Mouse (Mus musculus): ENCODE data around the gene Tbc1d8. TPM values are rescaled to one million over a fixed set of nuclear protein-coding genes. Genes with fewer than 3 reads are reported as not detected.

Gene Tbc1d8
- total and polyA plus RNA-seq, 2 experiments from 2014 or later = 6.4 to 16.7 TPM

DNA sequence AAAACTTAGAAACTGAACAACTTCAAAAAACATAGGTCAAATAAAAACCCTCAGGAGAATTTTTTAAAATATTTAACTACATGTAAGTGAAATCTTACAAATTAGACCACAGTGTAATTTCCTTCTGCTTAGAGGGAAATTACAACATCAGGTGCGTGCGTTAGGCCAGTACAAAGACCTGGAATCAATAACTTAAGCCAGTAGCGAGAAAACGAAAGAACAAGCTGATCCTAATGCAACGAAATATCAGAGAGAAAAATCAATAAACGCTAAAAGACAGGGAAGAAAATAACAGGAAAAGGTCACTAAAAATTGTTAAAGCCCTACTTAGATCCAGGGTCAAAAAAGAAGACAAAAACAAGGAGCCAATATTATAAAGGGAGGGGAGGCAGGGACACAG, 44.3 kb downstream of the Tbc1d8 start:
- no peak overlapping the region for H3K27ac ChIP-seq (ENCODE audit: low read depth)
- H3K27me3 ChIP-seq (ENCODE audit: control insufficient read depth, insufficient read depth, low read length) = no peaks in the 10 kb centered on the region
- no peaks in the 10 kb centered on the region for H3K36me3 ChIP-seq (replicated peaks; ENCODE audit: control insufficient read depth, insufficient read depth, low read length)
- no peak overlapping the region for H3K9ac ChIP-seq (replicated peaks; ENCODE audit: low read depth, low read length)
- H3K4me1 ChIP-seq (ENCODE audit: control insufficient read depth, insufficient read depth) = peaks cover 12% of the 10 kb centered on the region; the same call in 1 of the 2 replicates
- no peaks in the 10 kb centered on the region for H3K9me3 ChIP-seq (replicated peaks; ENCODE audit: control insufficient read depth, low read length)
- 88% methylated on average over 6 of the region's 6 CpGs for WGBS
- ATAC-seq (ENCODE audit: insufficient read depth, low read depth) (no peak), DNase-seq (ENCODE audit: low spot score) (no peak)
- H3K4me3 ChIP-seq (ENCODE audit: low read depth, low read length) = no peak overlapping the region
- H3K4me2 ChIP-seq (ENCODE audit: low read depth, low read length) = no peak overlapping the region
- TF ChIP-seq CTCF (IDR thresholded peaks at IDR 0.05; ENCODE audit: low read depth) (no peak), EP300 (IDR thresholded peaks at IDR 0.05; ENCODE audit: low read depth) (no peak)

DNA sequence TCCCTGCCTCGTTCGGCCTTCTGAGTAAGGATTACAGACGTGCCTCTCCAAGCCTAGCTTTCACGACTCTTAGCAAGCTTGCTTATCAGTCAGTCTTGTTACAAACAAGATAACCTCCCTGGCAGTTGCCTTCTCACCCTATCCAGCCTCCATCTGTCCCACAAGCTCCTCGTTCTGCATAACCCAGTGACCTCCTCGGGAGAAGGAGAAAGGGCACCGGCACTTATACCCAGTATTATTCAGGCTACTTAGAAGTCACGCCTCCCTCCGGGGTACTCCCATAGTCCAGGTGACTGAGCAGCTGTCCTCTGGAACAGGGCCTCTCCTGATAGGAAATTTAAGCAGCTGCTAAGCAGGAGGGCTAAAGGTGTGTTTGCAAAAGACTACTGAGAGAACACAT, 48.5 kb downstream of the Tbc1d8 start:
- H3K9ac ChIP-seq (replicated peaks; ENCODE audit: low read depth, low read length) = no peak overlapping the region

DNA sequence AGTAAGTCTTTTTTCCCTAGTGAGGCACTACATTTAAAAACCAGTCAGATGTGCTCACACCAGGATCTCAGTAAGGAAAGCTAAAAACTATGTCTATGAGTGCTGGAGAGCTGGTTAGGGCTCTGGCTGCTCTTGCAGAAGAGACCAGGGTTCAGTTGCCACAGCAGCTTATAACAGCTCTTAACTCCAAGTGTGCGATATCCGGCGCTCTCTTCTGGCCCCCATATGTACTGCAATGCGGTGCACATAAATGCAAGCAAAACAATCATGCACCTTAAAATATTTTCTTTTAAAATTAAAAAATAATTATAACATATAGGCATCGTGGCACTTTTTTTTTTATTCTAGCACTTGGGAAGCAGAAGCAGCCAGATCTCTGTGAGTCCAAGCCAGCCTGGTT, 49.5 kb downstream of the Tbc1d8 start:
- TF ChIP-seq EP300 (IDR thresholded peaks at IDR 0.05; ENCODE audit: low read depth) (no peak), CTCF (IDR thresholded peaks at IDR 0.05; ENCODE audit: low read depth) (no peak)
- ATAC-seq (ENCODE audit: insufficient read depth, low read depth) = no peak
- peaks cover 7% of the 10 kb centered on the region; the same call in 1 of the 2 replicates for H3K4me1 ChIP-seq (ENCODE audit: control insufficient read depth, insufficient read depth)
- H3K9ac ChIP-seq (replicated peaks; ENCODE audit: low read depth, low read length) = no peak overlapping the region
- H3K9me3 ChIP-seq (replicated peaks; ENCODE audit: control insufficient read depth, low read length) = no peaks in the 10 kb centered on the region; the same call in 1 of the 2 replicates
- no peak for DNase-seq (ENCODE audit: low spot score)
- no peaks in the 10 kb centered on the region for H3K27me3 ChIP-seq (ENCODE audit: control insufficient read depth, insufficient read depth, low read length)
- H3K4me3 ChIP-seq (ENCODE audit: low read depth, low read length) = no peak overlapping the region
- H3K36me3 ChIP-seq (replicated peaks; ENCODE audit: control insufficient read depth, insufficient read depth, low read length) = peaks cover 7% of the 10 kb centered on the region; the same call in 1 of the 2 replicates
- no peak overlapping the region for H3K4me2 ChIP-seq (ENCODE audit: low read depth, low read length)
- 96% methylated on average over 5 of the region's 5 CpGs for WGBS
- H3K27ac ChIP-seq (ENCODE audit: low read depth) = no peak overlapping the region

More for the DNA sequence above, 48.5 kb downstream of the Tbc1d8 start:
- no peak for ATAC-seq (ENCODE audit: insufficient read depth, low read depth)
- TF ChIP-seq EP300 (IDR thresholded peaks at IDR 0.05; ENCODE audit: low read depth) (no peak), CTCF (IDR thresholded peaks at IDR 0.05; ENCODE audit: low read depth) (no peak)
- Histone ChIP-seq H3K9me3 (replicated peaks; ENCODE audit: control insufficient read depth, low read length) (no peaks in the 10 kb centered on the region; the same call in 1 of the 2 replicates), H3K4me1 (ENCODE audit: control insufficient read depth, insufficient read depth) (peaks cover 7% of the 10 kb centered on the region; the same call in 1 of the 2 replicates), H3K4me2 (ENCODE audit: low read depth, low read length) (no peak overlapping the region), H3K4me3 (ENCODE audit: low read depth, low read length) (no peak overlapping the region), H3K27me3 (ENCODE audit: control insufficient read depth, insufficient read depth, low read length) (no peaks in the 10 kb centered on the region), H3K27ac (ENCODE audit: low read depth) (no peak overlapping the region), H3K36me3 (replicated peaks; ENCODE audit: control insufficient read depth, insufficient read depth, low read length) (peaks cover 7% of the 10 kb centered on the region; the same call in 1 of the 2 replicates)
- WGBS = 23% methylated on average over 9 of the region's 9 CpGs
- DNase-seq (ENCODE audit: low spot score) = no peak

DNA sequence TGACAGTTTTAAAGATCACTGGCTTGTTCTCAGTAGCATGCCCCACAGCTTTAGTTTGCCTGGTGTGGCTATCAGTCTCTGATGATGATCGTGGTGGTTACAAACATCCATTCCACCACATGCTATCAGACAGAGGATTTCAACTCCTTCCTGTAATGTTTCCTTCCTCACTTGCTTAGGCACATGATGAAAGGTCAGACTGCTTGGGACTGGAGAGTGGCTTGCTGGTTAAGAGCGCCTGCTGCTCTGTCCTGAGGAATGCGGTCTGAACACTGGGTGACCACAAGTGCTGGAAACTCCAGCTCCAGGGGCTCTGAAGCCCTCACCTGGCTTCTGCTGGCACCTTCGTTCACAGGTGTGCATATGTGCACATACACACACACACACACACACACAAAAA, 50.3 kb downstream of the Tbc1d8 start:
- no peak overlapping the region for H3K27ac ChIP-seq (ENCODE audit: low read depth)
- ATAC-seq (ENCODE audit: insufficient read depth, low read depth) (no peak), DNase-seq (ENCODE audit: low spot score) (no peak)
- no peaks in the 10 kb centered on the region; the same call in 1 of the 2 replicates for H3K9me3 ChIP-seq (replicated peaks; ENCODE audit: control insufficient read depth, low read length)
- no peak for TF ChIP-seq CTCF (IDR thresholded peaks at IDR 0.05; ENCODE audit: low read depth)
- no peak for TF ChIP-seq EP300 (IDR thresholded peaks at IDR 0.05; ENCODE audit: low read depth)
- WGBS = 35% methylated on average over 4 of the region's 4 CpGs
- H3K9ac ChIP-seq (replicated peaks; ENCODE audit: low read depth, low read length) = no peak overlapping the region
- no peaks in the 10 kb centered on the region for H3K27me3 ChIP-seq (ENCODE audit: control insufficient read depth, insufficient read depth, low read length)
- H3K36me3 ChIP-seq (replicated peaks; ENCODE audit: control insufficient read depth, insufficient read depth, low read length) = peaks cover 7% of the 10 kb centered on the region; the same call in 1 of the 2 replicates
- no peak overlapping the region for H3K4me3 ChIP-seq (ENCODE audit: low read depth, low read length)
- H3K4me2 ChIP-seq (ENCODE audit: low read depth, low read length) = no peak overlapping the region
- peaks cover 7% of the 10 kb centered on the region; the same call in 1 of the 2 replicates for H3K4me1 ChIP-seq (ENCODE audit: control insufficient read depth, insufficient read depth)

DNA sequence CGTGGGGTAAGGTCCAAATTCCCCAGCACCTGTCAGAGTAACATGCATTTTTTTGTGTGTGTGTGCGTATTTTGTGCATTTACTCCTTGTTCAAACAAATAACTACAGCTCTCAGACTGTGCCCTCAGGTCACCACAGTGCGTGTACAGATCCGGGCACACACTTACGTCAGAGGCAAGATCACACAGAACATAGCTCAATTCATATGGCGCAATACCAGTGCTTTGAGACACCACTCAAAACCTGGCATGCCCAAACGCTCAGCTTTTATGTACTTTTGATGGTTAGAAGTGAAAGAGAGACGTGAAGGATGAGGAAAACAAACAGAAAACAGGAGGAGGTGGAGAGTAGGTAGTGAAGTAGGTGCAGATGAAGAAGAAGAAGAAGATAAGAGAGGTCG, 53.1 kb downstream of the Tbc1d8 start:
- no peak overlapping the region for H3K4me3 ChIP-seq (ENCODE audit: low read depth, low read length)
- H3K4me2 ChIP-seq (ENCODE audit: low read depth, low read length) = no peak overlapping the region
- DNase-seq (ENCODE audit: low spot score) = no peak
- no peaks in the 10 kb centered on the region for H3K27me3 ChIP-seq (ENCODE audit: control insufficient read depth, insufficient read depth, low read length)
- H3K9ac ChIP-seq (replicated peaks; ENCODE audit: low read depth, low read length) = no peak overlapping the region
- TF ChIP-seq CTCF (IDR thresholded peaks at IDR 0.05; ENCODE audit: low read depth) (no peak), EP300 (IDR thresholded peaks at IDR 0.05; ENCODE audit: low read depth) (no peak)
- no peak overlapping the region for H3K27ac ChIP-seq (ENCODE audit: low read depth)
- peaks cover 7% of the 10 kb centered on the region; the same call in 1 of the 2 replicates for H3K36me3 ChIP-seq (replicated peaks; ENCODE audit: control insufficient read depth, insufficient read depth, low read length)
- 85% methylated on average over 9 of the region's 9 CpGs for WGBS
- peaks cover 7% of the 10 kb centered on the region; the same call in 1 of the 2 replicates for H3K4me1 ChIP-seq (ENCODE audit: control insufficient read depth, insufficient read depth)
- ATAC-seq (ENCODE audit: insufficient read depth, low read depth) = no peak
- no peaks in the 10 kb centered on the region; the same call in 1 of the 2 replicates for H3K9me3 ChIP-seq (replicated peaks; ENCODE audit: control insufficient read depth, low read length)

DNA sequence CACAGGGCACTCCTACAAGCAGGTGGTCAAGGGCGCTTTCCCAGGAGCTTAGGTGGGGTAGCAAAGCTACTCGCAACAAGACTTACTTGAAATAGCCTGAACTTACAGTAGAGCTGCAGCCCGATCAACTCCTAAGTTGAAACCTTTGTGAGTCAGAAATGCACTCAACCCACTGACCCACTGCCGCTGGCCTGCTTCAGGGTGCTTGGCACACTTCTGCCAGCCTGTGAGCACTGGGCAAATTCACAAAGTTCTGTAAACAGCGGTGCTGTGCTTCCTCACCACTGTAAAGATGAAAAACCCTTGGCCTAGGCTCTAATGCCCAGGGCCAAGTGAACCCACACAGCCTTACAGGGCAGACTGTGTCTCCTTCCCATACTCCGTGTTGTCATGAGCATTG, 57.6 kb downstream of the Tbc1d8 start:
- Histone ChIP-seq H3K9me3 (replicated peaks; ENCODE audit: control insufficient read depth, low read length) (no peaks in the 10 kb centered on the region), H3K9ac (replicated peaks; ENCODE audit: low read depth, low read length) (no peak overlapping the region), H3K27me3 (ENCODE audit: control insufficient read depth, insufficient read depth, low read length) (no peaks in the 10 kb centered on the region), H3K27ac (ENCODE audit: low read depth) (no peak overlapping the region), H3K4me2 (ENCODE audit: low read depth, low read length) (no peak overlapping the region), H3K36me3 (replicated peaks; ENCODE audit: control insufficient read depth, insufficient read depth, low read length) (peaks cover 7% of the 10 kb centered on the region; the same call in 1 of the 2 replicates), H3K4me3 (ENCODE audit: low read depth, low read length) (no peak overlapping the region), H3K4me1 (ENCODE audit: control insufficient read depth, insufficient read depth) (peaks cover 10% of the 10 kb centered on the region; the same call in 1 of the 2 replicates)
- WGBS = 86% methylated on average over 6 of the region's 6 CpGs
- ATAC-seq (ENCODE audit: insufficient read depth, low read depth) (no peak), DNase-seq (ENCODE audit: low spot score) (no peak)
- TF ChIP-seq EP300 (IDR thresholded peaks at IDR 0.05; ENCODE audit: low read depth) (no peak), CTCF (IDR thresholded peaks at IDR 0.05; ENCODE audit: low read depth) (no peak)
